Mouse (Mus musculus): ENCODE measurements around the gene Slc4a10. TPM values are rescaled to one million over a fixed set of nuclear protein-coding genes. Genes with fewer than 3 reads are reported as not detected.

Gene Slc4a10
- polyA plus RNA-seq, 1 experiment = 69.8 TPM

DNA sequence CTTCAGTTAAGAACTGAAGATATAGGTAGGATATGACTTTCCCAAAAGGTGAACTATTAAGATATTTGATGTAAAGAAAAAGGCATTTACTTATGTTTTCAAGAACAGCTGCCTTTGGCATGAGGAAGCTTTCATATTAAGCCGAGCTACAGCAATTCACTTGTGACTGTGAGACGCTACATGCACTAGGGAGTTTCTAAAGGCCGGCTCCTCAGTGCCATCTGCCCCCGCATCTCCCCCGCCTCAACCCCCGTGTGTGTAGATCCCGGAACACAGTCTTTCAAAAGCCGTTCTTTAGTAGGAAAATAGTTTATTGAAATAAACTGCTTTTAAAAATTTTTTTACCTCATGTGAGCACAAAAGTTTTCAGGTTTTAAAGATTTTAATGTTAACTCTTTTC is 42.5 kb downstream of the Slc4a10 start:
- Histone ChIP-seq H3K27ac (ENCODE audit: insufficient read depth, low read length) (no peak overlapping the region), H3K4me1 (ENCODE audit: control insufficient read depth, insufficient read depth, low read length) (no peaks in the 10 kb centered on the region), H3K27me3 (ENCODE audit: control insufficient read depth, insufficient read depth, low read length) (no peaks in the 10 kb centered on the region), H3K4me3 (replicated peaks; ENCODE audit: insufficient read depth, low read depth, low read length) (no peak overlapping the region)
- no peak for DNase-seq
- 68% methylated on average over 8 of the region's 8 CpGs for WGBS
- no peak for TF ChIP-seq POLR2A (IDR thresholded peaks at IDR 0.05; ENCODE audit: borderline replicate concordance, insufficient read depth, low read length)
- no peak for TF ChIP-seq CTCF (IDR thresholded peaks at IDR 0.05; ENCODE audit: borderline replicate concordance, insufficient read depth, low read depth, low read length)

- H3K4me3 ChIP-seq (replicated peaks; ENCODE audit: insufficient read depth, low read depth, low read length) = no peak overlapping the region
- H3K4me1 ChIP-seq (ENCODE audit: control insufficient read depth, insufficient read depth, low read length) = no peaks in the 10 kb centered on the region
- H3K27ac ChIP-seq (ENCODE audit: insufficient read depth, low read length) = no peak overlapping the region
- WGBS = 83% methylated on average over 9 of the region's 9 CpGs
- no peak for DNase-seq
- no peaks in the 10 kb centered on the region for H3K27me3 ChIP-seq (ENCODE audit: control insufficient read depth, insufficient read depth, low read length)
- TF ChIP-seq POLR2A (IDR thresholded peaks at IDR 0.05; ENCODE audit: borderline replicate concordance, insufficient read depth, low read length) (no peak), CTCF (IDR thresholded peaks at IDR 0.05; ENCODE audit: borderline replicate concordance, insufficient read depth, low read depth, low read length) (no peak)
Measured at GRCm38 (mm10) chr2:62089208-62089607, 42.9 kb downstream of the Slc4a10 start.

DNA sequence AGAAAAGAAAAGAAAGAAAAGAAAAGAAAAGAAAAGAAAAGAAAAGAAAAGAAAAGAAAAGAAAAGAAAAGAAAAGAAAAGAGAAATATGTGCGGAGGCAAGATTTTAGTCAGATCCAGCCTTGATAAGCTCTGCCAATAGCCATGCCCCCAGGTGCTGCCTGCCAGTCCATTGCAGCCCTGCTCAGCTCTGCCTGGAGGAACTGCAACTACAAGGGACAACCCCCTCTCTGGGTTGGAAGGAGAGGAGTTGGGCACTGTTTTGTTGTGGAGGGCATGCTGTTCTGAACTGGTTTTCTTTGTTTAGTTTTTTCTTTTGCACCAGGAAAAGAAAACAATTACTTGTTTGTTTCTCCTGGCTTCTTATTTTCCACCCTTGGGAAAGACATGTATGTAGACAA is 54.3 kb downstream of the Slc4a10 start:
- TF ChIP-seq CTCF (IDR thresholded peaks at IDR 0.05; ENCODE audit: borderline replicate concordance, insufficient read depth, low read depth, low read length) = no peak
- TF ChIP-seq POLR2A (IDR thresholded peaks at IDR 0.05; ENCODE audit: borderline replicate concordance, insufficient read depth, low read length) = no peak
- Histone ChIP-seq H3K4me1 (ENCODE audit: control insufficient read depth, insufficient read depth, low read length) (no peaks in the 10 kb centered on the region), H3K27me3 (ENCODE audit: control insufficient read depth, insufficient read depth, low read length) (no peaks in the 10 kb centered on the region), H3K4me3 (replicated peaks; ENCODE audit: insufficient read depth, low read depth, low read length) (no peak overlapping the region), H3K27ac (ENCODE audit: insufficient read depth, low read length) (no peak overlapping the region)
- WGBS = 93% methylated on average over 1 of the region's 1 CpGs
- DNase-seq = no peak

GRCm38 (mm10) chr2:62115346-62115745 is 69.1 kb downstream of the Slc4a10 start:
- DNase-seq = peak in 1 of 2 experiments; percentile 72
- no peak overlapping the region for H3K4me3 ChIP-seq (replicated peaks; ENCODE audit: insufficient read depth, low read depth, low read length)
- WGBS = 31% methylated on average over 4 of the region's 4 CpGs
- TF ChIP-seq CTCF (IDR thresholded peaks at IDR 0.05; ENCODE audit: borderline replicate concordance, insufficient read depth, low read depth, low read length) (no peak), POLR2A (IDR thresholded peaks at IDR 0.05; ENCODE audit: borderline replicate concordance, insufficient read depth, low read length) (no peak)
- no peaks in the 10 kb centered on the region for H3K27me3 ChIP-seq (ENCODE audit: control insufficient read depth, insufficient read depth, low read length)
- H3K4me1 ChIP-seq (ENCODE audit: control insufficient read depth, insufficient read depth, low read length) = no peaks in the 10 kb centered on the region
- no peak overlapping the region for H3K27ac ChIP-seq (ENCODE audit: insufficient read depth, low read length)

- no peak overlapping the region for H3K4me3 ChIP-seq (replicated peaks; ENCODE audit: insufficient read depth, low read depth, low read length)
- no peak overlapping the region for H3K27ac ChIP-seq (ENCODE audit: insufficient read depth, low read length)
- peaks cover 2% of the 10 kb centered on the region; the same call in 1 of the 2 replicates for H3K4me1 ChIP-seq (ENCODE audit: control insufficient read depth, insufficient read depth, low read length)
- TF ChIP-seq CTCF (IDR thresholded peaks at IDR 0.05; ENCODE audit: borderline replicate concordance, insufficient read depth, low read depth, low read length) (no peak), POLR2A (IDR thresholded peaks at IDR 0.05; ENCODE audit: borderline replicate concordance, insufficient read depth, low read length) (no peak)
- no peaks in the 10 kb centered on the region for H3K27me3 ChIP-seq (ENCODE audit: control insufficient read depth, insufficient read depth, low read length)
- no peak for DNase-seq
- WGBS = 96% methylated on average over 2 of the region's 2 CpGs
Measured at GRCm38 (mm10) chr2:62129975-62130374, 83.7 kb downstream of the Slc4a10 start.

- 14% methylated on average over 8 of the region's 8 CpGs for WGBS
- H3K27me3 ChIP-seq (ENCODE audit: control insufficient read depth, insufficient read depth, low read length) = no peaks in the 10 kb centered on the region
- peak in 1 of 2 experiments; percentile 52 for DNase-seq
- TF ChIP-seq POLR2A (IDR thresholded peaks at IDR 0.05; ENCODE audit: borderline replicate concordance, insufficient read depth, low read length) (no peak), CTCF (IDR thresholded peaks at IDR 0.05; ENCODE audit: borderline replicate concordance, insufficient read depth, low read depth, low read length) (no peak)
- H3K4me1 ChIP-seq (ENCODE audit: control insufficient read depth, insufficient read depth, low read length) = peaks cover 5% of the 10 kb centered on the region; the same call in 1 of the 2 replicates
- H3K27ac ChIP-seq (ENCODE audit: insufficient read depth, low read length) = no peak overlapping the region
- H3K4me3 ChIP-seq (replicated peaks; ENCODE audit: insufficient read depth, low read depth, low read length) = no peak overlapping the region
Measured at GRCm38 (mm10) chr2:62134911-62135310, 88.6 kb downstream of the Slc4a10 start.

DNA sequence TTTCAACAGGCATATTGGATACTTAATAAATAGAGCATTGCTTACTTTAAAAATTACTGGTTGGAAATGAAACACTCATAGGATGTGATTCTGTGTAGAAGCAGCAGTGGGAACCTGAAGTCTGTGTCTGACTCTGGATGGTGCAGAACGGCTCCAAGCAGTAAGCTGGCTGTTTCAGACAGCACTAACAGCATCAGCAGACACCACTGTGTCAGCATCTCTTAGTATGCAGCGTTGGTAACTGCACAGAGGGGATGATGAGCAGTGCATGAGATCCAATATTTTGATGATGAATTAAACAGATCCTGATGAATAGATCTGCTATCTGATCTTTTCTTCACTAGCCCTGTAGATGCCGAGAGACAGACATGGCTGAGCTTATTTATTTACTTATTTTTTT is 101.4 kb downstream of the Slc4a10 start:
- Histone ChIP-seq H3K27ac (ENCODE audit: insufficient read depth, low read length) (no peak overlapping the region), H3K4me1 (ENCODE audit: control insufficient read depth, insufficient read depth, low read length) (no peaks in the 10 kb centered on the region; the same call in 1 of the 2 replicates), H3K27me3 (ENCODE audit: control insufficient read depth, insufficient read depth, low read length) (no peaks in the 10 kb centered on the region), H3K4me3 (replicated peaks; ENCODE audit: insufficient read depth, low read depth, low read length) (no peak overlapping the region)
- 61% methylated on average over 3 of the region's 3 CpGs for WGBS
- TF ChIP-seq POLR2A (IDR thresholded peaks at IDR 0.05; ENCODE audit: borderline replicate concordance, insufficient read depth, low read length) (no peak), CTCF (IDR thresholded peaks at IDR 0.05; ENCODE audit: borderline replicate concordance, insufficient read depth, low read depth, low read length) (no peak)
- no peak for DNase-seq

DNA sequence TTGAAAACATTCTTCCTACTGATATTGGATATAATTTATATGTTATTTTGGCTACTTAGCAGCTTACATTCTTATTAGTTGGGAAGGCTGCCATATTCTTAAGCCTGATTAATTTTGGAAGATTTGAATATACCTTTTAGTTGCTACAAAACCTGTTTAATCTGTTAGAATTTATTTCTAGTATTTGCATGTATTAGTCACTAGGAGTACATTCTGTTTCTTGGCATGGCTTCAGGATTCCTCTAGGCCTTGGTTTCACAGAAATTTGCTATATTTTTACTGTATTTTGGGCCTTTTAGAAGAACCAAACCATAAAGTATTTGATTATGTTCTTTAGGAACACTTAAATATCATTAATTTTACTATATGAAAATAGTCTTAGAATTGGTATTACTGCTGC is 103.2 kb downstream of the Slc4a10 start:
- no peak for TF ChIP-seq CTCF (IDR thresholded peaks at IDR 0.05; ENCODE audit: borderline replicate concordance, insufficient read depth, low read depth, low read length)
- no peak for TF ChIP-seq POLR2A (IDR thresholded peaks at IDR 0.05; ENCODE audit: borderline replicate concordance, insufficient read depth, low read length)
- H3K27ac ChIP-seq (ENCODE audit: insufficient read depth, low read length) = no peak overlapping the region
- DNase-seq = peak in 1 of 2 experiments; percentile 41
- no peaks in the 10 kb centered on the region for H3K27me3 ChIP-seq (ENCODE audit: control insufficient read depth, insufficient read depth, low read length)
- no peak overlapping the region for H3K4me3 ChIP-seq (replicated peaks; ENCODE audit: insufficient read depth, low read depth, low read length)
- no peaks in the 10 kb centered on the region; the same call in 1 of the 2 replicates for H3K4me1 ChIP-seq (ENCODE audit: control insufficient read depth, insufficient read depth, low read length)

Data from cerebellum, adult 2 months (tissue).